Mouse (Mus musculus) ES-E14 (cell line): ENCODE data around the gene Angptl7. TPM values are rescaled to one million over a fixed set of nuclear protein-coding genes. Genes with fewer than 3 reads are reported as not detected.

Source experiments
- DNase-seq: peaks from one replicate; pipeline ENCODE4 v3.0.0-alpha.2; 2013; ENCODE audit warnings: low read depth, low spot score
- H3K27ac ChIP-seq: 2 replicates; pipeline ENCODE4 v1.5.1; 2012; ENCODE audit warnings: low read depth, mild to moderate bottlenecking, low read length, moderate library complexity, mixed read lengths; ENCODE audit not compliant: poor library complexity, insufficient read depth, severe bottlenecking
- H3K36me3 ChIP-seq: 2 replicates; pipeline ENCODE4 v1.6.1; 2012; ENCODE audit warnings: mild to moderate bottlenecking, low read length, moderate library complexity, mixed read lengths; ENCODE audit not compliant: control insufficient read depth, poor library complexity, insufficient read depth, severe bottlenecking
- H3K4me1 ChIP-seq, 2 experiments: fragments of 150-350 bp in 1 of 2; sonication (generic) in 1 of 2; 2 replicates each; pipeline ENCODE4 v1.6.1; 2012; ENCODE audit warnings: low read length in 2 of 2, mild to moderate bottlenecking in 1 of 2, mixed read lengths in 1 of 2; ENCODE audit not compliant: control insufficient read depth in 2 of 2, insufficient read depth in 2 of 2, poor library complexity in 1 of 2
- H3K4me3 ChIP-seq, 2 experiments: fragments of 150-350 bp in 1 of 2; sonication (generic) in 1 of 2; 2 replicates each; pipeline ENCODE4 v1.5.1; 2012; ENCODE audit warnings: low read length in 2 of 2, low read depth in 1 of 2, mild to moderate bottlenecking in 1 of 2, mixed read lengths in 1 of 2; ENCODE audit not compliant: insufficient read depth in 1 of 2, poor library complexity in 1 of 2, severe bottlenecking in 1 of 2
- H3K9ac ChIP-seq: 2 replicates; pipeline ENCODE4 v1.6.1; 2012; ENCODE audit warnings: low read depth, mild to moderate bottlenecking, low read length, mixed read lengths; ENCODE audit not compliant: poor library complexity, insufficient read depth, severe bottlenecking
- H3K9me3 ChIP-seq: fragments of 150-350 bp; sonication (generic); 2 replicates; pipeline ENCODE4 v1.6.1; 2012; ENCODE audit warnings: low read depth, mild to moderate bottlenecking, low read length; ENCODE audit not compliant: control insufficient read depth, insufficient read depth
- CHD2 ChIP-seq: IDR thresholded peaks from 2 replicates; pipeline ENCODE4 v1.6.1; 2014; ENCODE audit warnings: mild to moderate bottlenecking, low read depth, low read length, inconsistent platforms
- HCFC1 ChIP-seq: IDR thresholded peaks from 2 replicates; pipeline ENCODE4 v1.6.1; 2012; ENCODE audit warnings: low read length, inconsistent platforms, borderline replicate concordance; ENCODE audit not compliant: insufficient read depth
- MAFK ChIP-seq: IDR thresholded peaks from 2 replicates; pipeline ENCODE4 v1.6.1; 2014; ENCODE audit warnings: mild to moderate bottlenecking, low read depth, low read length, inconsistent platforms; ENCODE audit not compliant: insufficient read depth
- ZC3H11A ChIP-seq: IDR thresholded peaks from 2 replicates; pipeline ENCODE4 v1.6.1; 2012; ENCODE audit warnings: low read depth, mild to moderate bottlenecking, inconsistent platforms, low read length, borderline replicate concordance
- ZNF384 ChIP-seq: IDR thresholded peaks from 2 replicates; pipeline ENCODE4 v1.6.1; 2012; ENCODE audit warnings: low read depth, low read length, inconsistent platforms
- in situ Hi-C, 2 experiments: fragments of 600-800 bp; cut with MboI; formaldehyde crosslinking; loops; one replicate each; pipeline ENCODE4 v1.15.1; 2025; ENCODE audit warnings: low sequenced_read_pairs in 2 of 2, inconsistent platforms in 1 of 2; ENCODE audit not compliant: unreplicated experiment in 2 of 2
- total RNA-seq: library from RNA; depleted of rRNA; stranded (reverse); fragments of 300-350 nt; gene quantifications from 2 replicates; pipeline ENCODE4 v1.2.3, GENCODE M21; 2012

The Angptl7 gene
- total RNA-seq, 1 experiment, result 0.13 TPM

GRCm38 (mm10) chr4:148464869-148465268, 35.4 kb downstream of the Angptl7 start:
- Histone ChIP-seq H3K4me3 (no peak overlapping the region), H3K27ac (no peak overlapping the region), H3K36me3 (peaks cover 53% of the 10 kb centered on the region), H3K9ac (no peak overlapping the region), H3K9me3 (no peaks in the 10 kb centered on the region), H3K4me1 (peaks cover 0 to 7% of the 10 kb centered on the region in 2 experiments; a peak in 1 of 4 replicates)
- no peak for TF ChIP-seq ZNF384
- TF ChIP-seq HCFC1, result no peak
- TF ChIP-seq ZC3H11A, result no peak
- no peak for TF ChIP-seq CHD2
- no peak for TF ChIP-seq MAFK
- in situ Hi-C loops, result no loop called here
- no peak for DNase-seq

GRCm38 (mm10) chr4:148464301-148464700, 36.0 kb downstream of the Angptl7 start:
- peaks cover 0 to 7% of the 10 kb centered on the region in 2 experiments; a peak in 1 of 4 replicates for H3K4me1 ChIP-seq
- no peak overlapping the region for H3K27ac ChIP-seq
- peaks cover 52% of the 10 kb centered on the region for H3K36me3 ChIP-seq
- no peak for DNase-seq
- no peak for TF ChIP-seq ZC3H11A
- TF ChIP-seq CHD2, result no peak
- no peak for TF ChIP-seq HCFC1
- no peak for TF ChIP-seq MAFK
- TF ChIP-seq ZNF384, result no peak
- no peak overlapping the region for H3K4me3 ChIP-seq
- in situ Hi-C loops, result no loop called here
- H3K9ac ChIP-seq, result no peak overlapping the region
- H3K9me3 ChIP-seq, result no peaks in the 10 kb centered on the region

GRCm38 (mm10) chr4:148463208-148463960, 36.9 kb downstream of the Angptl7 start:
- in situ Hi-C loops, result no loop called here
- Histone ChIP-seq H3K36me3 (peaks cover 51% of the 10 kb centered on the region), H3K4me1 (peaks cover 0 to 5% of the 10 kb centered on the region in 2 experiments; a peak in 1 of 4 replicates), H3K27ac (no peak overlapping the region), H3K9ac (no peak overlapping the region), H3K4me3 (no peak overlapping the region), H3K9me3 (no peaks in the 10 kb centered on the region)
- TF ChIP-seq ZNF384, result no peak
- no peak for TF ChIP-seq MAFK
- no peak for TF ChIP-seq HCFC1
- no peak for TF ChIP-seq CHD2
- no peak for TF ChIP-seq ZC3H11A
- no peak for DNase-seq

GRCm38 (mm10) chr4:148462717-148463116, 37.5 kb downstream of the Angptl7 start:
- no peak for DNase-seq
- H3K4me3 ChIP-seq, result no peak overlapping the region
- peaks cover 0 to 2% of the 10 kb centered on the region in 2 experiments; a peak in 1 of 4 replicates for H3K4me1 ChIP-seq
- H3K9me3 ChIP-seq, result no peaks in the 10 kb centered on the region
- no peak overlapping the region for H3K27ac ChIP-seq
- peaks cover 56% of the 10 kb centered on the region for H3K36me3 ChIP-seq
- in situ Hi-C loops, result no loop called here
- no peak for TF ChIP-seq CHD2
- no peak for TF ChIP-seq ZC3H11A
- TF ChIP-seq MAFK, result no peak
- TF ChIP-seq ZNF384, result no peak
- TF ChIP-seq HCFC1, result no peak
- H3K9ac ChIP-seq, result no peak overlapping the region
